Mouse (Mus musculus) small intestine, adult 2 months (tissue): ENCODE measurements around the gene Dhdds. TPM values are rescaled to one million over a fixed set of nuclear protein-coding genes. Genes with fewer than 3 reads are reported as not detected.

Experiments
- H3K27ac ChIP-seq: fragments of 200-500 bp; 2 replicates; pipeline ENCODE4 v1.5.1; 2012; ENCODE audit warnings: low read depth, low read length, control low read depth, inconsistent platforms; ENCODE audit not compliant: insufficient read depth
- H3K27me3 ChIP-seq: fragments of 200-500 bp; 2 replicates; pipeline ENCODE4 v1.6.1; 2012; ENCODE audit warnings: mild to moderate bottlenecking, moderate library complexity, low read length, inconsistent platforms; ENCODE audit not compliant: control insufficient read depth, insufficient read depth
- H3K36me3 ChIP-seq: fragments of 200-500 bp; 2 replicates; pipeline ENCODE4 v1.6.1; 2012; ENCODE audit warnings: mild to moderate bottlenecking, low read length, control low read depth, inconsistent platforms; ENCODE audit not compliant: control insufficient read depth, insufficient read depth
- H3K4me1 ChIP-seq: fragments of 200-500 bp; 2 replicates; pipeline ENCODE4 v1.6.1; 2012; ENCODE audit warnings: low read length, inconsistent platforms, mixed read lengths; ENCODE audit not compliant: control insufficient read depth, insufficient read depth, insufficient read length
- H3K4me3 ChIP-seq: fragments of 200-500 bp; 2 replicates; pipeline ENCODE4 v1.5.1; 2012; ENCODE audit warnings: low read depth, mild to moderate bottlenecking, control low read depth, inconsistent platforms, low read length, moderate library complexity
- CTCF ChIP-seq: fragments of 200-500 bp; IDR thresholded peaks from 2 replicates; pipeline ENCODE4 v1.5.1; 2012; ENCODE audit warnings: low read depth, mild to moderate bottlenecking, control low read depth, inconsistent platforms, low read length, moderate library complexity, mixed read lengths; ENCODE audit not compliant: insufficient replicate concordance, insufficient read length; ENCODE audit errors: extremely low read depth
- POLR2A ChIP-seq: fragments of 200-500 bp; IDR thresholded peaks from 2 replicates; pipeline ENCODE4 v1.6.1; 2012; ENCODE audit warnings: low read depth, mild to moderate bottlenecking, control low read depth, inconsistent platforms, low read length, moderate library complexity
- WGBS: fragments of 180-500 bp; shearing (Covaris S2); methylation state at CpG from one replicate; pipeline ENCODE4 v1.1.7; 2018; 5-methylcytosine and 5-hydroxymethylcytosine counted together
- polyA plus RNA-seq: library from polyadenylated mRNA; depleted of rRNA; stranded (reverse); fragments of >200 nt; gene quantifications from 2 replicates; pipeline ENCODE4 v1.2.3, GENCODE M21; 2012

Dhdds gene
- polyA plus RNA-seq, 1 experiment = 16.0 TPM

DNA sequence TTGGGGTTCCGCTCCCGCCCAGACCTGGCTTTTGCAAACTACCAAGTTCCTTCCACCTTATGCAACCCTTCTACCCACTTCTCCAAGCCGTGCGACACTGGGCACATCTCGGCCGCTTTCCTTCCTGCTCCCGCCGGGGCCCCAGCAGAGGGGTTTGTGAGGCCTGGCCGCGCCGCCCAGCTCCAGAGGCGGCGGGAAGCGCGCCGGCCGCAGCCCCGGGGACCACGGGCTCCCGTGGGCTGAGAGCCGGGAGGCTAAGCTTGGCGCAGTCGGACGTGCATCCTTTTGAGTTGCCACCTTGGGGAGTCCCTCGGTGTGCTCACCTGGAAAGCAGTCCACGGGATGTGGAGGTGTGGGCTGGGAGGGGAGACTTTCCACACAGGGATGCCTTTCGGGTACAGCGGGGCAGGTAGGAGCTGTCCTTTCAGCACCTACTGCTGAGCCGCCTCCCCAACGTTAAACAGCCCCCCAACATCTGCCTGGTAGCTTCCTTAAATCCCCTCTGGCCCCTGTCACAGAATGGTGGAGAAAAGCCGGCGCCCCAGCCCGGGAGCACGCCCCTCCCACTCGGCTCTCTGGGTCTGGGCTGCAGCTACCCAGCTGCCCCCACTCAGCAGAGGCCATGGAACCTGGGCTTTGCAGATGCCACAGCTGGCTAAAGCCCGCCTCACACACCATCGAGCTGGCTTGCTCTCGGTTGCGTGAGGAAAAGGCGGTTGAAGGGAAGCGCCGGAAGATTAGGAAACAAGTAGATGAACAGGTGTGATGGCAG is 32.4 kb downstream of the Dhdds start, which contains the start of gene Hmgn2:
Hmgn2 (minus strand) TSS at position 501 of the 772 bp plus-strand sequence.
- peak within 1 kb of the TSS; percentile 92 for H3K27ac ChIP-seq
- no peaks in the 10 kb centered on the region for H3K27me3 ChIP-seq
- peaks cover 7% of the 10 kb centered on the region; the same call in 1 of the 2 replicates for H3K4me1 ChIP-seq
- peaks cover 16% of the 10 kb centered on the region for H3K36me3 ChIP-seq
- WGBS = under 1% methylated on average over 42 of the region's 42 CpGs
- TF ChIP-seq CTCF = no peak
- TF ChIP-seq POLR2A = no peak
- H3K4me3 ChIP-seq = peak within 1 kb of the TSS; percentile 98

DNA sequence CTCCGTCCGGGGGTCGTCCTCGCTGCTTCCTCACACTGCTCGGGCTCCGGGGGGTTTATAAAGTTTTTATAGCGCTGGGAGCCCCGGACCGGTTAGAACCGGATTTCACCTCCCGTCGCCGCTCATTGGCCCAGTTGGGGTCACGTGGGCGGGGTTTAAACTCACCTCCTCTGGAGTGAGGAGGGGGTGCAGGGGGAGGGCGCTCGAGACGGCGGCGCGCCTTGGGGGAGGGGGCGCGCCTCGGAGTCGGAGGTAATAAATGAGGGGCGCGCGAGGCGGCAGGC is 32.9 kb downstream of the Dhdds start:
- WGBS = 0% methylated on average over 29 of the region's 29 CpGs

DNA sequence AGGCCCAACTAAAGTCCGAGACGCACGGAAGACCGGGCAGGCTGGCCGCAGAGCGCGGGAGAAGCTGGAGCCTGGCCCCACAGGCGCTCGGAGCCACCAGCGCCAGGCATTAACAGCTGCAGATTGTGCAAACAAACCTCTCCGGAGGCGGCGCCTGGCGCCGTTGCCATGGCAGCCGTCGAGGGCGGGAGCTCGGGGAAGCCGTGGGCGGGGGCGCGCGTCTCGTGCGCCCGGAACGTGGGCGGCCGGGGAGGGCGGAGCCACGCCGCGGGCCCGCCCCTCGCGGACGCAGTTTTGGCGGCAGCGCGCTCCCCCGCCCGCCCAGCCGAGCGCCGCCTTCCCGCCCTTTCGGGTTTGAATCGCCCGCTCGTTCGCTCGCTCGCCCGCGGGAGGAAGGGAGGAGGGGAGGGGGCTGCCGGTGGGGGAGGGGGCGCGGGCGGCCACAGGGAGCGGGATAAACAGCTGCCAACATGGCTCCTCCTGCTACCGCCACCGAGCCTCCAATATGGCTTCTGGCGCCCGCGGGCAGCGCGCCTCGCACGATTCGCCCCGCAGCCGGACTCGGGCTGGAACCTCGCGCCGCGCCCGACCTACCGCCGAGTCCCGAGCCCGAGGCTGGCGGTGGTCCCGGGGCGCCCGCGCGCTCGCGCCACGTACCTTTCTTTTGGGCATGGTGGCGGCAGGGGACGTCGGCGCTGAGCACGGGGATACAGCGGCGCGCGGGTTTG is 33.4 kb downstream of the Dhdds start:
- TF ChIP-seq POLR2A (peak; percentile 48), CTCF (no peak)
- under 1% methylated on average over 98 of the region's 101 CpGs for WGBS
- peak overlapping the region; percentile 92 for H3K27ac ChIP-seq
- peaks cover 7% of the 10 kb centered on the region; the same call in 1 of the 2 replicates for H3K4me1 ChIP-seq
- H3K27me3 ChIP-seq = no peaks in the 10 kb centered on the region
- H3K4me3 ChIP-seq = peak overlapping the region; percentile 98
- H3K36me3 ChIP-seq = peaks cover 16% of the 10 kb centered on the region

More for the DNA sequence above, 32.9 kb downstream of the Dhdds start:
- Histone ChIP-seq H3K4me3 (peak overlapping the region; percentile 98), H3K4me1 (peaks cover 7% of the 10 kb centered on the region; the same call in 1 of the 2 replicates), H3K36me3 (peaks cover 16% of the 10 kb centered on the region), H3K27me3 (no peaks in the 10 kb centered on the region), H3K27ac (peak overlapping the region; percentile 92)
- TF ChIP-seq POLR2A (no peak), CTCF (no peak)

DNA sequence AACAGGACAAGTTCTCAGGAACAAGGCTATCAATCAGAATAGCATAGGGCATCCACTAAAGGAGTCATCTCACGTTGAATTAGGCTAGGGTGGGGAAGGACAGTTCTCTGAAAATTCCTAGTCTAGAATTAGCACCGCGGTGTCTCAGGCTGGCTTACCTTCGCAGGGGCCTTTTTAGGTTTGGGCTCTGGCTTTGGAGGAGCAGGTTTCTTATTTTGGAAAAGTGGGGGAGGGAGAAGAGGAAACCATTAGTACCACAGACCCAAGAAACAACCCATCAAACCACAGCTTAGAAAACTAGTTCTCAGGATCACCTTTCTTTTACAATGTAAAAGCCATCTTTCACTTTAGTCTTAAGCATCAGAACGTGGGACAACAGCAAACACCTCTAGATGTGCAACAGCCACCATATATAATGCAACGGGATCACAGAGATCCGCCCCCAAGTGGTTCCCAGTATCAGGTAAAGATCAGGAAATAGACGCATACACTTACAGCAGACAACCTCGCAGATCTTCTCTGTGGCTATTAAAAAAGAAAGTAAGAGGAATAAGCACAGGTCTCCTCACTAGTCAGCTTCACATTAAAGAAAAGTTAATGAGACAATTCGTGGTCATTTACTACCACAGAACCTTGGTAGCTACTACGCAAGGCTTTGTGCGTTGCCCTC is 34.3 kb downstream of the Dhdds start:
- 27% methylated on average over 12 of the region's 12 CpGs for WGBS
- Histone ChIP-seq H3K36me3 (peaks cover 16% of the 10 kb centered on the region), H3K27me3 (no peaks in the 10 kb centered on the region), H3K27ac (peak overlapping the region; percentile 17; the same call in 1 of the 2 replicates), H3K4me1 (peaks cover 7% of the 10 kb centered on the region; the same call in 1 of the 2 replicates), H3K4me3 (peak overlapping the region; percentile 63; the same call in 1 of the 2 replicates)
- TF ChIP-seq CTCF = no peak
- no peak for TF ChIP-seq POLR2A

DNA sequence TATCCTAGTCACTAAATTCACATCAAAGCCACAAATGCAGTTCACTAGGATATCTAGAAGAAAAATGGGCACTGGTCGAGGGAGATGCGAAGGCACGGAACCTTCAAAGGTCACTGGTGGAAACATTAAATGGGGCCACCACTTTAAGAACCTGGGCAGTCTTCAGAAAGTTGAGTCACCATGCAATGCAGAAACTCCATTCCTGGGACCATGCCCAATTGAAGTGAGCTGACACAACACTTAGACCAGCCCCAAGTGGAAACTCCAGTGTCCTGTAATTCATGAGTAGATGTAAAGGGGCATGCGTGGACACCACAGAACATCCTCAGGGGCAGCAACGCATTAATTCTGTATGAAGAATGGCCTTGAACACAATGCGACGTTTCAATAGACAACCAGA is 38.2 kb downstream of the Dhdds start:
- TF ChIP-seq CTCF = no peak
- no peak for TF ChIP-seq POLR2A
- Histone ChIP-seq H3K27me3 (no peaks in the 10 kb centered on the region), H3K4me3 (no peak overlapping the region), H3K36me3 (peaks cover 16% of the 10 kb centered on the region), H3K4me1 (no peaks in the 10 kb centered on the region), H3K27ac (no peak overlapping the region)
- 83% methylated on average over 7 of the region's 7 CpGs for WGBS

DNA sequence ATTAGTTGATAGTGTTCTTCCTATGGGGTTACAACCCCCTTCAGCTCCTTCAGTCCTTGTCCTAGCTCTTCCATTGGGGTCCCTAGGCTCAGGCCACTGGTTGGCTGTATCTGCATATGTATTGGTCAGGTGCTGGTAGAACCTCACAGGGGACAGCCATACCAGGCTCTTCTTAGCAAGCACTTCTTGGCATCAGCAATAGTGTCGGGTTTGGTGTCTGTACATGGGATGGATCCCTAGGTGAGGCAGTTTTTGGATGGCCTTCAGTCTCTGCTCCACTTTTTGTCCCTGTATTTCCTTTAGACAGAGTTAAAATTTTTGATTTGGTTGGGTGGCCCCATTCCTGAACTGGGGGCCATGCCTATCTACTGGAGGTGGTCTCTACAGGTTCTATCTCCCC is 41.8 kb downstream of the Dhdds start:
- TF ChIP-seq CTCF = no peak
- TF ChIP-seq POLR2A = no peak
- Histone ChIP-seq H3K4me1 (no peaks in the 10 kb centered on the region), H3K4me3 (no peak overlapping the region), H3K27me3 (no peaks in the 10 kb centered on the region), H3K27ac (no peak overlapping the region), H3K36me3 (peaks cover 4% of the 10 kb centered on the region; the same call in 1 of the 2 replicates)
- WGBS = 76% methylated on average over 1 of the region's 1 CpGs
